Mouse (Mus musculus): Measurements from ENCODE around the gene Chst11.

DNA sequence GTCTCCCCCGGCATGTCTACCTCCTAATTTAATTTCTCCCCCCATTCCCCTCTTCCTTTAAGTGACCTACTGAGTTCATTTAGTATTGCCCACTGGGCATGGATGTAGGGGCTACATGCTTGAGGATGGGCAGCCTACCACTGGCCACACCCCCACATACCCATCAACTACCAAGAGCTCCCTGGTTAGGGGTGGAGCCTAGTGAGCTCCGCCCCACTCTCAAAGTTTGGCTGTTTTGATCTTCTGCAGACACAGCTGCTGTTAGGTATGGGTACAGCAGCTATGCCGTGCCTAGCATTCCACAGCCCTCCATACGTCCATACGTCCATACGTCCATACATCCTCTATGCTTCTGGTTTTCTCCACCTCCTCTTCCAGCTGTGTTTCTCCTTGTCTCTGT is 123.6 kb downstream of the Chst11 start:
- TF ChIP-seq CTCF (IDR thresholded peaks at IDR 0.05; ENCODE audit: extremely low read depth, insufficient read depth, low read length) (no peak), POLR2A (IDR thresholded peaks at IDR 0.05; ENCODE audit: extremely low read depth, insufficient read depth, low read length) (no peak)
